Mouse (Mus musculus): ENCODE measurements around the gene Itsn1. TPM values are rescaled to one million over a fixed set of nuclear protein-coding genes. Genes with fewer than 3 reads are reported as not detected.
A peak's percentile ranks its signal among the peaks of the same experiment; 100 is the strongest.

The Itsn1 gene
- total and polyA plus RNA-seq, 2 experiments from 2014 or later = 33.6 to 69.5 TPM

GRCm38 (mm10) chr16:91826893-91827292 lies 97.8 kb downstream of the Itsn1 start:
- peak overlapping the region; percentile 22; the same call in 1 of the 2 replicates for H3K27ac ChIP-seq
- no peak for TF ChIP-seq CTCF (IDR thresholded peaks at IDR 0.05; ENCODE audit: low read depth)
- ATAC-seq (no peak), DNase-seq (ENCODE audit: low spot score) (no peak)
- no peak overlapping the region for H3K4me3 ChIP-seq (ENCODE audit: low read length)
- H3K9ac ChIP-seq (replicated peaks; ENCODE audit: low read length) = no peak overlapping the region
- no peaks in the 10 kb centered on the region for H3K27me3 ChIP-seq (ENCODE audit: insufficient read depth, low read length)
- H3K4me2 ChIP-seq (ENCODE audit: low read depth, low read length) = no peak overlapping the region
- no peaks in the 10 kb centered on the region for H3K9me3 ChIP-seq (ENCODE audit: low read length)
- H3K4me1 ChIP-seq (ENCODE audit: insufficient read depth, low read length) = 0 out of 2 replicates have a peak, but pooled peaks cover 2% of the 10 kb centered on the region
- WGBS = 38% methylated on average over 2 of the region's 2 CpGs
- peaks cover 8% of the 10 kb centered on the region for H3K36me3 ChIP-seq (ENCODE audit: insufficient read depth, low read length)

- H3K4me3 ChIP-seq (ENCODE audit: low read length) = no peak overlapping the region
- TF ChIP-seq CTCF (IDR thresholded peaks at IDR 0.05; ENCODE audit: low read depth) = no peak
- no peak overlapping the region for H3K9ac ChIP-seq (replicated peaks; ENCODE audit: low read length)
- ATAC-seq (no peak), DNase-seq (ENCODE audit: low spot score) (no peak)
- no peak overlapping the region for H3K4me2 ChIP-seq (ENCODE audit: low read depth, low read length)
- H3K4me1 ChIP-seq (ENCODE audit: insufficient read depth, low read length) = 0 out of 2 replicates have a peak, but pooled peaks cover 2% of the 10 kb centered on the region
- H3K9me3 ChIP-seq (ENCODE audit: low read length) = no peaks in the 10 kb centered on the region
- H3K27me3 ChIP-seq (ENCODE audit: insufficient read depth, low read length) = no peaks in the 10 kb centered on the region
- no peak overlapping the region for H3K27ac ChIP-seq
- WGBS = 50% methylated on average over 5 of the region's 5 CpGs
- peaks cover 2% of the 10 kb centered on the region for H3K36me3 ChIP-seq (ENCODE audit: insufficient read depth, low read length)
Observed at GRCm38 (mm10) chr16:91827456-91827855, 98.4 kb downstream of the Itsn1 start.

GRCm38 (mm10) chr16:91828160-91828559 lies 99.1 kb downstream of the Itsn1 start:
- DNase-seq (ENCODE audit: low spot score) = no peak
- Histone ChIP-seq H3K27ac (no peak overlapping the region), H3K4me1 (ENCODE audit: insufficient read depth, low read length) (0 out of 2 replicates have a peak, but pooled peaks cover 2% of the 10 kb centered on the region), H3K27me3 (ENCODE audit: insufficient read depth, low read length) (no peaks in the 10 kb centered on the region), H3K36me3 (ENCODE audit: insufficient read depth, low read length) (no peaks in the 10 kb centered on the region; the same call in 1 of the 2 replicates), H3K4me3 (ENCODE audit: low read length) (no peak overlapping the region), H3K9me3 (ENCODE audit: low read length) (no peaks in the 10 kb centered on the region), H3K9ac (replicated peaks; ENCODE audit: low read length) (no peak overlapping the region), H3K4me2 (ENCODE audit: low read depth, low read length) (no peak overlapping the region)
- ATAC-seq = no peak
- WGBS = 76% methylated on average over 7 of the region's 7 CpGs
- TF ChIP-seq CTCF (IDR thresholded peaks at IDR 0.05; ENCODE audit: low read depth) = no peak

GRCm38 (mm10) chr16:91828603-91829002 lies 99.5 kb downstream of the Itsn1 start:
- TF ChIP-seq CTCF (IDR thresholded peaks at IDR 0.05; ENCODE audit: low read depth) = no peak
- DNase-seq (ENCODE audit: low spot score) = no peak
- WGBS = 64% methylated on average over 5 of the region's 5 CpGs
- Histone ChIP-seq H3K4me3 (ENCODE audit: low read length) (no peak overlapping the region), H3K27ac (no peak overlapping the region), H3K4me1 (ENCODE audit: insufficient read depth, low read length) (0 out of 2 replicates have a peak, but pooled peaks cover 2% of the 10 kb centered on the region), H3K9ac (replicated peaks; ENCODE audit: low read length) (no peak overlapping the region), H3K36me3 (ENCODE audit: insufficient read depth, low read length) (no peaks in the 10 kb centered on the region; the same call in 1 of the 2 replicates), H3K9me3 (ENCODE audit: low read length) (no peaks in the 10 kb centered on the region), H3K27me3 (ENCODE audit: insufficient read depth, low read length) (no peaks in the 10 kb centered on the region), H3K4me2 (ENCODE audit: low read depth, low read length) (no peak overlapping the region)
- no peak for ATAC-seq

GRCm38 (mm10) chr16:91829121-91829520 lies 100.0 kb downstream of the Itsn1 start:
- H3K27me3 ChIP-seq (ENCODE audit: insufficient read depth, low read length) = no peaks in the 10 kb centered on the region
- H3K9ac ChIP-seq (replicated peaks; ENCODE audit: low read length) = no peak overlapping the region
- ATAC-seq = no peak
- no peak overlapping the region for H3K4me3 ChIP-seq (ENCODE audit: low read length)
- peak overlapping the region; percentile 8; the same call in 1 of the 2 replicates for H3K27ac ChIP-seq
- no peaks in the 10 kb centered on the region for H3K9me3 ChIP-seq (ENCODE audit: low read length)
- H3K4me2 ChIP-seq (ENCODE audit: low read depth, low read length) = no peak overlapping the region
- no peak for TF ChIP-seq CTCF (IDR thresholded peaks at IDR 0.05; ENCODE audit: low read depth)
- 67% methylated on average over 5 of the region's 5 CpGs for WGBS
- no peak for DNase-seq (ENCODE audit: low spot score)
- 0 out of 2 replicates have a peak, but pooled peaks cover 2% of the 10 kb centered on the region for H3K4me1 ChIP-seq (ENCODE audit: insufficient read depth, low read length)
- no peaks in the 10 kb centered on the region; the same call in 1 of the 2 replicates for H3K36me3 ChIP-seq (ENCODE audit: insufficient read depth, low read length)

- Histone ChIP-seq H3K9me3 (ENCODE audit: low read length) (no peaks in the 10 kb centered on the region), H3K27ac (peak overlapping the region; percentile 48), H3K4me2 (ENCODE audit: low read depth, low read length) (no peak overlapping the region), H3K36me3 (ENCODE audit: insufficient read depth, low read length) (no peaks in the 10 kb centered on the region; the same call in 1 of the 2 replicates), H3K4me1 (ENCODE audit: insufficient read depth, low read length) (0 out of 2 replicates have a peak, but pooled peaks cover 2% of the 10 kb centered on the region), H3K27me3 (ENCODE audit: insufficient read depth, low read length) (no peaks in the 10 kb centered on the region), H3K4me3 (ENCODE audit: low read length) (no peak overlapping the region), H3K9ac (replicated peaks; ENCODE audit: low read length) (no peak overlapping the region)
- DNase-seq (ENCODE audit: low spot score) = no peak
- no peak for TF ChIP-seq CTCF (IDR thresholded peaks at IDR 0.05; ENCODE audit: low read depth)
- WGBS = 46% methylated on average over 23 of the region's 23 CpGs
- ATAC-seq = no peak
Observed at GRCm38 (mm10) chr16:91830260-91830659, 101.2 kb downstream of the Itsn1 start.

GRCm38 (mm10) chr16:91833121-91833520 lies 104.0 kb downstream of the Itsn1 start:
- no peak overlapping the region for H3K27ac ChIP-seq
- TF ChIP-seq CTCF (IDR thresholded peaks at IDR 0.05; ENCODE audit: low read depth) = no peak
- H3K4me1 ChIP-seq (ENCODE audit: insufficient read depth, low read length) = peaks cover 3% of the 10 kb centered on the region; the same call in 1 of the 2 replicates
- ATAC-seq (no peak), DNase-seq (ENCODE audit: low spot score) (no peak)
- WGBS = 90% methylated on average over 5 of the region's 5 CpGs
- no peak overlapping the region for H3K4me2 ChIP-seq (ENCODE audit: low read depth, low read length)
- H3K27me3 ChIP-seq (ENCODE audit: insufficient read depth, low read length) = no peaks in the 10 kb centered on the region
- H3K9ac ChIP-seq (replicated peaks; ENCODE audit: low read length) = no peak overlapping the region
- H3K36me3 ChIP-seq (ENCODE audit: insufficient read depth, low read length) = peaks cover 5% of the 10 kb centered on the region; the same call in 1 of the 2 replicates
- H3K9me3 ChIP-seq (ENCODE audit: low read length) = no peaks in the 10 kb centered on the region
- no peak overlapping the region for H3K4me3 ChIP-seq (ENCODE audit: low read length)
